Mouse (Mus musculus): Measurements from ENCODE around the gene Tmem268.

DNA sequence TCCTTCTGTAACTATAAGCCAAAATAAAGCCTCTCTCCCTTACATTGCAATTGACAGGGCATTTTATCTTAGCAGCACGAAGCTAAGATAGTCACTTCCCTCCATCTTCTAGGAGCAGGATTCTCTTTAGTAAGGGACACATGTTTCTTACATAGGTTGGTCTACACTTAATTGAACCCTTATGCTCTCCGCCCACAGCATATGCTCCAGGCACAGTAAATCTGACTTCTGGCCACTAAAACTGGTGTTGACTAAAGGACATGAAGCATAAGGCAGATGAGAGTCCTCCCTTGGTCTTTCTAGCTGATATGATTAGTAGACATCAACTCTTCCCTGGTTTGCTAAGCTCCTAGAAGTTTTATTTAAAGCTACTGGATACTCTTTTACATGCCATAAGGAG, 45.7 kb upstream of the Tmem268 start:
- TF ChIP-seq CTCF (IDR thresholded peaks at IDR 0.05; ENCODE audit: low read depth) (no peak), EP300 (IDR thresholded peaks at IDR 0.05; ENCODE audit: low read depth) (no peak)
